Mouse (Mus musculus) spleen, adult 2 months (tissue): ENCODE data around the gene Uts2. TPM values are rescaled to one million over a fixed set of nuclear protein-coding genes. Genes with fewer than 3 reads are reported as not detected.
"Not testable (repeated sequence)": the region's sequence is repeated elsewhere in the genome, so short reads cannot be mapped to it uniquely, and the experiment has no call there.

Source experiments
- DNase-seq, 2 experiments: peaks; one replicate each; pipeline versions ENCODE4 v3.0.0 to v3.0.0-alpha.2; 2012 to 2021; ENCODE audit warnings: low spot score in 2 of 2, low read depth in 1 of 2
- H3K27ac ChIP-seq: fragments of 200-500 bp; 2 replicates; pipeline ENCODE4 v1.5.1; 2012; ENCODE audit warnings: low read length, inconsistent platforms; ENCODE audit not compliant: insufficient read depth
- H3K27me3 ChIP-seq: fragments of 200-500 bp; 2 replicates; pipeline ENCODE4 v1.6.1; 2012; ENCODE audit warnings: mild to moderate bottlenecking, moderate library complexity, low read length, inconsistent platforms; ENCODE audit not compliant: control insufficient read depth, insufficient read depth
- H3K36me3 ChIP-seq: fragments of 200-500 bp; 2 replicates; pipeline ENCODE4 v1.6.1; 2012; ENCODE audit warnings: mild to moderate bottlenecking, low read length, inconsistent platforms; ENCODE audit not compliant: control insufficient read depth, insufficient read depth
- H3K4me1 ChIP-seq: fragments of 200-500 bp; 2 replicates; pipeline ENCODE4 v1.6.1; 2011; ENCODE audit warnings: inconsistent platforms; ENCODE audit not compliant: control insufficient read depth, insufficient read depth, insufficient read length
- H3K4me3 ChIP-seq: fragments of 200-500 bp; 2 replicates; pipeline ENCODE4 v1.5.1; 2011; ENCODE audit warnings: mild to moderate bottlenecking, inconsistent platforms; ENCODE audit not compliant: insufficient read depth, insufficient read length; ENCODE audit errors: extremely low read depth
- CTCF ChIP-seq: fragments of 200-500 bp; IDR thresholded peaks from 2 replicates; pipeline ENCODE4 v1.5.1; 2011; ENCODE audit warnings: mild to moderate bottlenecking, inconsistent platforms; ENCODE audit not compliant: insufficient read depth, insufficient read length, insufficient replicate concordance; ENCODE audit errors: extremely low read depth
- POLR2A ChIP-seq: fragments of 200-500 bp; IDR thresholded peaks from 2 replicates; pipeline ENCODE4 v1.6.1; 2011; ENCODE audit warnings: low read depth, low read length, inconsistent platforms
- WGBS: fragments of 180-500 bp; shearing (Covaris S2); methylation state at CpG from one replicate; pipeline ENCODE4 v1.1.7; 2018; 5-methylcytosine and 5-hydroxymethylcytosine counted together
- polyA plus RNA-seq: library from polyadenylated mRNA; depleted of rRNA; stranded (reverse); fragments of >200 nt; gene quantifications from 2 replicates; pipeline ENCODE4 v1.2.3, GENCODE M21; 2012

The Uts2 gene
- polyA plus RNA-seq, 1 experiment = not detected

GRCm38 (mm10) chr4:151006945-151007344, 10.0 kb downstream of the Uts2 start:
- 0 out of 2 replicates have a peak, but pooled peaks cover 3% of the 10 kb centered on the region for H3K4me1 ChIP-seq
- no peak for DNase-seq
- H3K4me3 ChIP-seq = no peak overlapping the region
- TF ChIP-seq CTCF (peak; percentile 16; the same call in 1 of the 2 replicates), POLR2A (no peak)
- WGBS = 53% methylated on average over 6 of the region's 6 CpGs
- no peak overlapping the region for H3K27ac ChIP-seq
- H3K27me3 ChIP-seq = no peaks in the 10 kb centered on the region
- H3K36me3 ChIP-seq = no peaks in the 10 kb centered on the region

GRCm38 (mm10) chr4:151010316-151010715, 13.4 kb downstream of the Uts2 start:
- Histone ChIP-seq H3K4me1 (no peaks in the 10 kb centered on the region), H3K36me3 (no peaks in the 10 kb centered on the region), H3K4me3 (no peak overlapping the region), H3K27ac (no peak overlapping the region), H3K27me3 (no peaks in the 10 kb centered on the region)
- DNase-seq = no peak
- no peak for TF ChIP-seq POLR2A
- WGBS = 92% methylated on average over 7 of the region's 7 CpGs

GRCm38 (mm10) chr4:151015946-151016345, 19.0 kb downstream of the Uts2 start:
- no peak overlapping the region for H3K27ac ChIP-seq
- H3K4me1 ChIP-seq = no peaks in the 10 kb centered on the region
- no peak for TF ChIP-seq CTCF
- no peak for TF ChIP-seq POLR2A
- DNase-seq = no peak
- no peaks in the 10 kb centered on the region for H3K27me3 ChIP-seq
- H3K4me3 ChIP-seq = no peak overlapping the region
- no peaks in the 10 kb centered on the region for H3K36me3 ChIP-seq
- 96% methylated on average over 10 of the region's 10 CpGs for WGBS

GRCm38 (mm10) chr4:151017356-151017755, 20.5 kb downstream of the Uts2 start:
- H3K36me3 ChIP-seq, H3K27me3 ChIP-seq, DNase-seq, H3K4me1 ChIP-seq, H3K4me3 ChIP-seq, H3K27ac ChIP-seq: not testable (repeated sequence)
- 77% methylated on average over 1 of the region's 1 CpGs for WGBS

- TF ChIP-seq POLR2A (no peak), CTCF (no peak)
- DNase-seq = no peak
- Histone ChIP-seq H3K27ac (no peak overlapping the region), H3K4me1 (no peaks in the 10 kb centered on the region), H3K36me3 (no peaks in the 10 kb centered on the region), H3K27me3 (no peaks in the 10 kb centered on the region), H3K4me3 (no peak overlapping the region)
- 81% methylated on average over 9 of the region's 9 CpGs for WGBS
Observed at GRCm38 (mm10) chr4:151024152-151024551, 27.3 kb downstream of the Uts2 start.

GRCm38 (mm10) chr4:151027001-151027400, 30.1 kb downstream of the Uts2 start:
- no peaks in the 10 kb centered on the region for H3K27me3 ChIP-seq
- 64% methylated on average over 6 of the region's 6 CpGs for WGBS
- H3K36me3 ChIP-seq = no peaks in the 10 kb centered on the region
- no peak overlapping the region for H3K4me3 ChIP-seq
- DNase-seq = no peak
- H3K27ac ChIP-seq = no peak overlapping the region
- H3K4me1 ChIP-seq = no peaks in the 10 kb centered on the region
- TF ChIP-seq POLR2A (no peak), CTCF (peak; percentile 35; the same call in 1 of the 2 replicates)

GRCm38 (mm10) chr4:151036521-151036920, 39.6 kb downstream of the Uts2 start:
- H3K4me1 ChIP-seq = no peaks in the 10 kb centered on the region
- WGBS = 92% methylated on average over 7 of the region's 7 CpGs
- no peak for DNase-seq
- TF ChIP-seq CTCF = no peak
- no peak for TF ChIP-seq POLR2A
- H3K27ac ChIP-seq = no peak overlapping the region
- no peak overlapping the region for H3K4me3 ChIP-seq
- no peaks in the 10 kb centered on the region for H3K27me3 ChIP-seq
- H3K36me3 ChIP-seq = no peaks in the 10 kb centered on the region
